Mouse (Mus musculus) liver, adult 2 months (tissue): Measurements from ENCODE around the gene Zfp605.

ENCODE experiments used
- CTCF ChIP-seq: fragments of 200-500 bp; IDR thresholded peaks from 2 replicates; pipeline ENCODE4 v1.5.1; 2011; ENCODE audit warnings: low read depth, low read length, control low read depth
- POLR2A ChIP-seq: fragments of 200-500 bp; IDR thresholded peaks from 2 replicates; pipeline ENCODE4 v1.6.1; 2011; ENCODE audit warnings: low read length, control low read depth; ENCODE audit not compliant: insufficient read depth; ENCODE audit errors: extremely low read depth

DNA sequence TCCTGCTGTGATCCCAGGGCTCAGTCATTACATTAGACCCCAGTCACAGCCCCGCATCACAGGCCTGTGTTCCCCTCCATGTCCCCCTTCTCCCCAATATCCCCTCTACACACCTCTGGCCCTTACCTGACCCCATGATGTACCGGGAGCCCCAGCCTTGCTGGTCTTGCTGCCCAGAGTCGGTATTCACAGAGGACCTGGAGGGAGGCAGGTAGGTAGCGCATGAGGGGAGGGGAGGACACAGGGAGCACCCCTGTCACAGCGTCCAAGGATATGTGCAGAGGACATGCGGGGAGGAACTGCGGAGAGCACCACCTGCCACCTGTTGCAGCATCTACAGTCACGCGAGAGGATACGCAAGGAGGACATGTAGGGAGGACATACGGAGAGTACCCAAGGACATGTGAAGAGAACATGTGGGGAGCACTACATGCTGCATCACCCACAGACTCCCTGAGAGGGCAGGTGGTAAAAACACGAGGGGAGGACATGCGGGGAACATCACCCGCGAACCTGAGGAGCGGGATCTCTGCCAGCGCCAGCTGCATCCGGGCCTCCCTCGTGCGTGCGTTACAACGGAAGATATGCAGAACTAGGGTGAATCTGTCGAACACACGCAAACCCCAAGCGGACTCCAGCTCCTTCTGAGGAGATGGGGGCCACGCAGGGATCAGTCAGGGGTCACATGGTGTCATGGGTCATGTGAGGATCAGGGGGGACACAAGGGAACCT, 3.6 kb upstream of the Zfp605 start:
- TF ChIP-seq CTCF = no peak
- no peak for TF ChIP-seq POLR2A
